ENCODE assay signal across 17 mouse cellular contexts in genomic region chr12:76811006-76811405, GRCm38 (mm10). TPM values are rescaled to one million over a fixed set of nuclear protein-coding genes. Genes with fewer than 3 reads are reported as not detected.
"Had no signal": no experiment of that assay in that cellular context is flagged by ENCODE, and none has a peak within 500 bp of the region (broad histone marks: within the 10 kb centered on the region; RNA-seq: fewer than 3 reads in every experiment).

No protein-coding gene starts in this region.

- H3K27ac ChIP-seq: limb, embryonic 15.5 days; liver, embryonic 12.5 days; lung, embryonic 15.5 days; midbrain, embryonic 10.5 days; neural tube, embryonic 12.5 days; stomach, embryonic 15.5 days had no signal

- H3K4me3 ChIP-seq: limb, embryonic 15.5 days; liver, embryonic 12.5 days; lung, embryonic 15.5 days; midbrain, embryonic 10.5 days; myocyte; neural tube, embryonic 12.5 days; stomach, embryonic 15.5 days had no signal

- DNase-seq: kidney, postnatal 25 days; layer of hippocampus, adult 9-11 months; layer of hippocampus, postnatal 36 days; lung, postnatal 14 days; midbrain, embryonic 14.5 days; right cerebral cortex, postnatal 4 days; spleen, adult 18-20 months; thymus, adult 2 months; thymus, postnatal 36 days had no signal

RNA-seq across cellular contexts. Expression of gene Rab15, which starts 11.7 kb away (rescaled TPM):
- total RNA-seq: neutrophil, adult 5-6 weeks had no signal

RNA-seq across cellular contexts. Expression of gene Gpx2, which starts 15.7 kb away (rescaled TPM):
- total RNA-seq: neutrophil, adult 5-6 weeks had no signal
